Mouse (Mus musculus) ES-E14 (cell line): ENCODE results near the gene Hdgf.

Experiments used
- CHD2 ChIP-seq: IDR thresholded peaks from 2 replicates; pipeline ENCODE4 v1.6.1; 2014; ENCODE audit warnings: mild to moderate bottlenecking, low read depth, low read length, inconsistent platforms
- HCFC1 ChIP-seq: IDR thresholded peaks from 2 replicates; pipeline ENCODE4 v1.6.1; 2012; ENCODE audit warnings: low read length, inconsistent platforms, borderline replicate concordance; ENCODE audit not compliant: insufficient read depth
- MAFK ChIP-seq: IDR thresholded peaks from 2 replicates; pipeline ENCODE4 v1.6.1; 2014; ENCODE audit warnings: mild to moderate bottlenecking, low read depth, low read length, inconsistent platforms; ENCODE audit not compliant: insufficient read depth
- ZC3H11A ChIP-seq: IDR thresholded peaks from 2 replicates; pipeline ENCODE4 v1.6.1; 2012; ENCODE audit warnings: low read depth, mild to moderate bottlenecking, inconsistent platforms, low read length, borderline replicate concordance
- ZNF384 ChIP-seq: IDR thresholded peaks from 2 replicates; pipeline ENCODE4 v1.6.1; 2012; ENCODE audit warnings: low read depth, low read length, inconsistent platforms

GRCm38 (mm10) chr3:87934501-87934900, 28.4 kb downstream of the Hdgf start:
- TF ChIP-seq MAFK (no peak), CHD2 (no peak), ZC3H11A (no peak), ZNF384 (no peak), HCFC1 (no peak)
